Mouse (Mus musculus): ENCODE measurements around the gene 1700102P08Rik.

GRCm38 (mm10) chr9:108404451-108404850 is 11.8 kb downstream of the 1700102P08Rik start:
- TF ChIP-seq POLR2A (IDR thresholded peaks at IDR 0.05; ENCODE audit: insufficient read length, low read depth), result no peak
- TF ChIP-seq E2F4 (IDR thresholded peaks at IDR 0.05; ENCODE audit: insufficient read depth), result no peak
- no peak for TF ChIP-seq SRF (IDR thresholded peaks at IDR 0.05; ENCODE audit: control insufficient read depth, insufficient read length, low read depth)

Data from myocyte (in vitro differentiated cells).